Mouse (Mus musculus): Measurements from ENCODE around the gene Vti1b. TPM values are rescaled to one million over a fixed set of nuclear protein-coding genes. Genes with fewer than 3 reads are reported as not detected.

The Vti1b gene
- total RNA-seq, 4 experiments from 2014 or later: 120 to 135 (median 127) TPM

GRCm38 (mm10) chr12:79136949-79137348, 35.5 kb downstream of the Vti1b start:
- no peak for DNase-seq

GRCm38 (mm10) chr12:79135105-79135504, 37.4 kb downstream of the Vti1b start:
- DNase-seq: no peak

- DNase-seq: no peak
Measured at GRCm38 (mm10) chr12:79134676-79135075, 37.8 kb downstream of the Vti1b start.

- no peak for DNase-seq
Measured at GRCm38 (mm10) chr12:79131706-79132460, 40.6 kb downstream of the Vti1b start.

- no peak for DNase-seq
Measured at GRCm38 (mm10) chr12:79131178-79131675, 41.2 kb downstream of the Vti1b start.

GRCm38 (mm10) chr12:79130299-79131177, 41.9 kb downstream of the Vti1b start, which contains the start of gene Arg2:
Arg2 (plus strand) TSS chr12:79130777.
- DNase-seq: peak; percentile 22

- no peak for DNase-seq
Measured at GRCm38 (mm10) chr12:79122820-79123219, 49.6 kb downstream of the Vti1b start.

- no peak for DNase-seq
Measured at GRCm38 (mm10) chr12:79118991-79119390, 53.5 kb downstream of the Vti1b start.

Other genes with a start within 250 kb of the Vti1b start
- 10 to 100 TPM in 2 of 4 experiments, 1 to 10 TPM in 2; 6.8 to 19.5 (median 11.7) TPM for gene Tmem229b, start 165.0 kb downstream of the Vti1b start, total RNA-seq (2022)
- 1 to 10 TPM; 2.6 to 6.1 (median 4.3) TPM for gene Plekhh1, start 143.5 kb downstream of the Vti1b start, total RNA-seq (2022)
- 10 to 100 TPM; 13.6 to 16.5 (median 14.8) TPM for gene Pigh, start 83.0 kb downstream of the Vti1b start, total RNA-seq (2022)
- gene Arg2, start 41.9 kb downstream of the Vti1b start, total RNA-seq (2022): under 1 TPM; 0.29 to 0.99 (median 0.67) TPM
- gene Rdh11, start 19.6 kb upstream of the Vti1b start, total RNA-seq (2022): 10 to 100 TPM; 18.1 to 25.0 (median 21.0) TPM
- gene Rdh12, start 36.2 kb upstream of the Vti1b start, total RNA-seq (2022): 1 to 10 TPM in 1 of 4 experiments, under 1 TPM in 3; 0.52 to 1.4 (median 0.65) TPM
- gene Zfyve26, start 123.6 kb upstream of the Vti1b start, total RNA-seq (2022): 10 to 100 TPM; 21.3 to 46.5 (median 28.2) TPM
- under 1 TPM; 0.35 to 0.74 (median 0.48) TPM for gene Rad51b, start 124.6 kb upstream of the Vti1b start, total RNA-seq (2022)

Data from adrenal gland, adult 8-10 months (tissue).